ENCODE assay signal across 16 mouse cellular contexts in genomic region chr4:62303288-62303687, GRCm38 (mm10). TPM values are rescaled to one million over a fixed set of nuclear protein-coding genes. Genes with fewer than 3 reads are reported as not detected.
DNase-seq lines count a peak whose midpoint lies in the region; ATAC-seq and TF ChIP-seq lines count a peak whose summit lies in the region.
"Had no signal": no experiment of that assay in that cellular context is flagged by ENCODE, and none has a peak within 500 bp of the region (broad histone marks: within the 10 kb centered on the region; RNA-seq: fewer than 3 reads in every experiment).

No protein-coding gene starts in this region.

- TF ChIP-seq CTCF in heart, adult 2 months (IDR thresholded peaks at IDR 0.05) = no peak
- TF ChIP-seq CTCF in intestine, postnatal 0 days (IDR thresholded peaks at IDR 0.05; ENCODE audit: low read depth) = no peak

- no peak for DNase-seq in heart, adult 2 months
- no peak for DNase-seq in liver, embryonic 13.5 days
- no peak for DNase-seq in liver
- DNase-seq in adipocyte (ENCODE audit: low spot score) = no peak
- no peak for DNase-seq in lung, postnatal 4 days
- DNase-seq: adrenal gland, postnatal 14 days; cerebellum, adult 11-12 months; cerebellum, adult 9-10 months; cerebellum, postnatal 25 days; gastrocnemius, postnatal 10 days had no signal

- no peak overlapping the region for H3K4me2 ChIP-seq in heart, embryonic 12.5 days
- no peak overlapping the region for H3K4me2 ChIP-seq in liver, embryonic 13.5 days
- H3K4me2 ChIP-seq in intestine, postnatal 0 days (replicated peaks; ENCODE audit: low read depth) = no peak overlapping the region
- H3K4me2 ChIP-seq: embryonic facial prominence, embryonic 12.5 days; forebrain, embryonic 15.5 days; hindbrain, embryonic 14.5 days had no signal

- intact Hi-C loops in heart, adult 2 months (cut with DNase I) = no loop called here

- no peaks in the 10 kb centered on the region for H3K4me1 ChIP-seq in heart, embryonic 12.5 days (replicated peaks)
- no peaks in the 10 kb centered on the region for H3K4me1 ChIP-seq in heart, adult 2 months (ENCODE audit: control insufficient read depth, insufficient read depth, low read length)
- H3K4me1 ChIP-seq in liver, embryonic 13.5 days (replicated peaks) = no peaks in the 10 kb centered on the region
- H3K4me1 ChIP-seq in intestine, postnatal 0 days (replicated peaks; ENCODE audit: control insufficient read depth, insufficient read depth, low read length) = no peaks in the 10 kb centered on the region
- H3K4me1 ChIP-seq: embryonic facial prominence, embryonic 12.5 days; forebrain, embryonic 15.5 days; hindbrain, embryonic 10.5 days had no signal

- WGBS in heart, embryonic 12.5 days = 79% methylated on average over 1 of the region's 1 CpGs
- WGBS in heart, adult 2 months = 48% methylated on average over 1 of the region's 1 CpGs
- WGBS in liver, embryonic 13.5 days (ENCODE audit: insufficient replicate concordance) = 88% methylated on average over 1 of the region's 1 CpGs
- WGBS in intestine, postnatal 0 days = 40% methylated on average over 1 of the region's 1 CpGs

- H3K27me3 ChIP-seq in heart, embryonic 12.5 days (replicated peaks) = no peaks in the 10 kb centered on the region
- no peaks in the 10 kb centered on the region for H3K27me3 ChIP-seq in heart, adult 2 months (ENCODE audit: control insufficient read depth, insufficient read depth, low read length)
- H3K27me3 ChIP-seq in liver, embryonic 13.5 days = no peaks in the 10 kb centered on the region
- no peaks in the 10 kb centered on the region for H3K27me3 ChIP-seq in intestine, postnatal 0 days (replicated peaks; ENCODE audit: control insufficient read depth, insufficient read depth, low read length)
- H3K27me3 ChIP-seq: embryonic facial prominence, embryonic 12.5 days; forebrain, embryonic 15.5 days had no signal

- H3K79me2 ChIP-seq in heart, adult 2 months (replicated peaks; ENCODE audit: control insufficient read depth, insufficient read depth, low read length) = no peaks in the 10 kb centered on the region

- no peak overlapping the region for H3K9ac ChIP-seq in heart, embryonic 12.5 days
- H3K9ac ChIP-seq in heart, adult 2 months (ENCODE audit: low read depth, low read length) = no peak overlapping the region
- no peak overlapping the region for H3K9ac ChIP-seq in liver, embryonic 13.5 days
- no peak overlapping the region for H3K9ac ChIP-seq in intestine, postnatal 0 days (ENCODE audit: low read depth, low read length)
- H3K9ac ChIP-seq: embryonic facial prominence, embryonic 12.5 days; forebrain, embryonic 15.5 days; hindbrain, embryonic 14.5 days had no signal

- peaks cover 91% of the 10 kb centered on the region for H3K36me3 ChIP-seq in heart, embryonic 12.5 days
- no peaks in the 10 kb centered on the region for H3K36me3 ChIP-seq in heart, adult 2 months (ENCODE audit: control insufficient read depth, insufficient read depth, low read length)
- peaks cover 97% of the 10 kb centered on the region for H3K36me3 ChIP-seq in liver, embryonic 13.5 days
- H3K36me3 ChIP-seq in intestine, postnatal 0 days (ENCODE audit: control insufficient read depth, insufficient read depth) = peaks cover 93% of the 10 kb centered on the region

- peak; percentile 60; the same call in 1 of the 2 replicates for ATAC-seq in heart, embryonic 12.5 days (ENCODE audit: insufficient number of reproducible peaks, low FRiP score)
- 0 out of 2 replicates have a peak, but pooled peaks have one; percentile 20 for ATAC-seq in liver, embryonic 13.5 days (ENCODE audit: low read depth)
- peak; percentile 51; the same call in 1 of the 2 replicates for ATAC-seq in intestine, postnatal 0 days
- ATAC-seq: forebrain, embryonic 15.5 days had no signal

- H3K4me3 ChIP-seq in heart, embryonic 12.5 days = no peak overlapping the region
- no peak overlapping the region for H3K4me3 ChIP-seq in heart, adult 2 months
- H3K4me3 ChIP-seq in liver, embryonic 13.5 days (replicated peaks) = no peak overlapping the region
- H3K4me3 ChIP-seq in intestine, postnatal 0 days (ENCODE audit: low read depth, low read length) = no peak overlapping the region
- H3K4me3 ChIP-seq: embryonic facial prominence, embryonic 12.5 days; forebrain, embryonic 15.5 days; hindbrain, embryonic 10.5 days had no signal

- no peaks in the 10 kb centered on the region for H3K9me3 ChIP-seq in heart, embryonic 12.5 days (replicated peaks)
- no peaks in the 10 kb centered on the region for H3K9me3 ChIP-seq in liver, embryonic 13.5 days (replicated peaks)
- H3K9me3 ChIP-seq in intestine, postnatal 0 days (ENCODE audit: control insufficient read depth) = no peaks in the 10 kb centered on the region
- H3K9me3 ChIP-seq: embryonic facial prominence, embryonic 12.5 days; forebrain, embryonic 15.5 days; hindbrain, embryonic 10.5 days had no signal

- TF ChIP-seq EP300 in heart, adult 2 months (IDR thresholded peaks at IDR 0.05; ENCODE audit: insufficient read depth, low read depth, low read length) = no peak

- H3K27ac ChIP-seq in heart, embryonic 12.5 days (ENCODE audit: poor library complexity, severe bottlenecking) = no peak overlapping the region
- H3K27ac ChIP-seq in heart, adult 2 months = no peak overlapping the region
- no peak overlapping the region for H3K27ac ChIP-seq in liver, embryonic 13.5 days
- H3K27ac ChIP-seq in intestine, postnatal 0 days (ENCODE audit: low read depth, low read length) = no peak overlapping the region
- H3K27ac ChIP-seq: embryonic facial prominence, embryonic 12.5 days; forebrain, embryonic 15.5 days; hindbrain, embryonic 10.5 days; hindbrain, embryonic 14.5 days had no signal

- TF ChIP-seq POLR2A in heart, adult 2 months (IDR thresholded peaks at IDR 0.05; ENCODE audit: insufficient read depth, low read depth, low read length) = no peak

RNA-seq across cellular contexts. Expression of gene Slc31a2, which starts 40.9 kb away (rescaled TPM):
- 16.7 and 16.9 TPM in 2 replicates for polyA plus RNA-seq in heart, embryonic 12.5 days (2016; fragmentation: Nextera tagmentation; extraction: Ambion mirVana)
- 10 to 100 TPM; 19.9 to 22.9 TPM for total RNA-seq in heart, adult 2 months (2021)
- polyA plus RNA-seq in heart, adult 2 months (2012; rRNA removed) = 19.1 and 27.8 TPM in 2 replicates
- polyA plus RNA-seq in liver, embryonic 13.5 days (2015; fragmentation: Nextera tagmentation; extraction: Ambion mirVana) = 5.6 and 6.7 TPM in 2 replicates
- 16.1 and 17.8 TPM in 2 replicates for polyA plus RNA-seq in intestine, postnatal 0 days (2015; fragmentation: Nextera tagmentation; extraction: Ambion mirVana)

RNA-seq across cellular contexts. Expression of gene Fkbp15, which starts 57.1 kb away (rescaled TPM):
- 18.2 and 19.6 TPM in 2 replicates for polyA plus RNA-seq in heart, embryonic 12.5 days (2016; fragmentation: Nextera tagmentation; extraction: Ambion mirVana)
- total RNA-seq in heart, adult 2 months (2021) = 10 to 100 TPM; 16.6 to 19.6 TPM
- polyA plus RNA-seq in heart, adult 2 months (2012; rRNA removed) = 14.7 and 19.4 TPM in 2 replicates
- 15.5 and 15.7 TPM in 2 replicates for polyA plus RNA-seq in liver, embryonic 13.5 days (2015; fragmentation: Nextera tagmentation; extraction: Ambion mirVana)
- polyA plus RNA-seq in intestine, postnatal 0 days (2015; fragmentation: Nextera tagmentation; extraction: Ambion mirVana) = 16.9 and 18.3 TPM in 2 replicates

RNA-seq across cellular contexts. Expression of gene Slc31a1, which starts 57.2 kb away (rescaled TPM):
- 50.5 and 52.0 TPM in 2 replicates for polyA plus RNA-seq in heart, embryonic 12.5 days (2016; fragmentation: Nextera tagmentation; extraction: Ambion mirVana)
- total RNA-seq in heart, adult 2 months (2021) = 10 to 100 TPM; 17.4 to 19.1 TPM
- 14.8 and 25.5 TPM in 2 replicates for polyA plus RNA-seq in heart, adult 2 months (2012; rRNA removed)
- 39.0 and 48.8 TPM in 2 replicates for polyA plus RNA-seq in liver, embryonic 13.5 days (2015; fragmentation: Nextera tagmentation; extraction: Ambion mirVana)
- polyA plus RNA-seq in intestine, postnatal 0 days (2015; fragmentation: Nextera tagmentation; extraction: Ambion mirVana) = 133 and 150 TPM in 2 replicates
